Comparison of ENCODE assay signal across 22 mouse cellular contexts in genomic region chr6:109533526-109533925, GRCm38 (mm10).
A peak's percentile ranks its signal among the peaks of the same experiment; 100 is the strongest.
DNase-seq lines count a peak whose midpoint lies in the region; ATAC-seq and TF ChIP-seq lines count a peak whose summit lies in the region.
"Had no signal": no experiment of that assay in that cellular context is flagged by ENCODE, and none has a peak within 500 bp of the region (broad histone marks: within the 10 kb centered on the region; RNA-seq: fewer than 3 reads in every experiment).

No protein-coding gene starts in this region.

- H3K27me3 ChIP-seq in liver, embryonic 11.5 days (replicated peaks; ENCODE audit: control insufficient read depth, insufficient read depth, low read length), result no peaks in the 10 kb centered on the region
- H3K27me3 ChIP-seq: forebrain, embryonic 13.5 days; hindbrain, embryonic 12.5 days; hindbrain, embryonic 15.5 days had no signal

- H3K4me1 ChIP-seq in liver, embryonic 11.5 days (replicated peaks; ENCODE audit: control insufficient read depth, insufficient read depth, low read length), result no peaks in the 10 kb centered on the region
- H3K4me1 ChIP-seq: forebrain, embryonic 10.5 days; forebrain, embryonic 13.5 days; hindbrain, embryonic 12.5 days; hindbrain, embryonic 15.5 days had no signal

- no peaks in the 10 kb centered on the region for H3K36me3 ChIP-seq in liver, embryonic 11.5 days (ENCODE audit: control insufficient read depth, insufficient read depth, low read length)
- H3K36me3 ChIP-seq: forebrain, embryonic 10.5 days; hindbrain, embryonic 12.5 days; hindbrain, embryonic 15.5 days had no signal

- no peak overlapping the region for H3K4me3 ChIP-seq in liver, embryonic 11.5 days (ENCODE audit: low read depth, low read length)
- H3K4me3 ChIP-seq: forebrain, embryonic 10.5 days; forebrain, embryonic 13.5 days; gastrocnemius, adult 2 months; hindbrain, embryonic 12.5 days; hindbrain, embryonic 15.5 days had no signal

- H3K9me3 ChIP-seq in liver, embryonic 11.5 days (ENCODE audit: control insufficient read depth, low read length), result no peaks in the 10 kb centered on the region
- H3K9me3 ChIP-seq: forebrain, embryonic 10.5 days; forebrain, embryonic 13.5 days; hindbrain, embryonic 12.5 days; hindbrain, embryonic 15.5 days had no signal

- H3K4me2 ChIP-seq in liver, embryonic 11.5 days, result no peak overlapping the region
- H3K4me2 ChIP-seq: forebrain, embryonic 13.5 days; heart, embryonic 11.5 days; hindbrain, embryonic 12.5 days; hindbrain, embryonic 15.5 days had no signal

- no peak for ATAC-seq in liver, embryonic 11.5 days (replicated peaks; ENCODE audit: low FRiP score)
- ATAC-seq: CD4-positive, CD25-positive, alpha-beta regulatory T cell, adult 4 months; forebrain, embryonic 13.5 days; forebrain, embryonic 16.5 days had no signal

- TF ChIP-seq POLR2A in brain, embryonic 14.5 days (IDR thresholded peaks at IDR 0.05; ENCODE audit: borderline replicate concordance, extremely low read depth, insufficient read depth, insufficient read length, poor library complexity, severe bottlenecking), result no peak

- 55% methylated on average over 1 of the region's 1 CpGs for WGBS in liver, embryonic 11.5 days

- TF ChIP-seq CTCF in brain, embryonic 14.5 days (IDR thresholded peaks at IDR 0.05; ENCODE audit: borderline replicate concordance, extremely low read depth, insufficient read depth, insufficient read length), result no peak

- no peak overlapping the region for H3K9ac ChIP-seq in liver, embryonic 11.5 days (ENCODE audit: low read depth, low read length)
- H3K9ac ChIP-seq: forebrain, embryonic 13.5 days; hindbrain, embryonic 12.5 days; hindbrain, embryonic 15.5 days had no signal

- no peak overlapping the region for H3K27ac ChIP-seq in liver, embryonic 11.5 days (ENCODE audit: low read depth, low read length)
- H3K27ac ChIP-seq: forebrain, embryonic 10.5 days; forebrain, embryonic 13.5 days; gastrocnemius, adult 2 months; hindbrain, embryonic 12.5 days; hindbrain, embryonic 15.5 days had no signal

- peak; percentile 12 for DNase-seq in layer of hippocampus, adult 9-11 months
- DNase-seq in layer of hippocampus, adult 9-10 months (ENCODE audit: low spot score), result no peak
- DNase-seq in right cerebral cortex, adult 18-20 months, result peak; percentile 17
- no peak for DNase-seq in right cerebral cortex, postnatal 4 days
- DNase-seq in brain, adult 2 months (ENCODE audit: low read depth, low spot score), result peak; percentile 64
- DNase-seq in brain, embryonic 14.5 days (ENCODE audit: low read depth), result peak; percentile 3
- DNase-seq in liver, embryonic 11.5 days (ENCODE audit: low spot score), result no peak
- DNase-seq: adrenal gland, adult 2 months; adrenal gland, postnatal 14 days; cerebellum, adult 18-20 months; cerebellum, adult 9-10 months; cerebellum, postnatal 14 days; gastrocnemius, adult 2 months; gastrocnemius, postnatal 14 days; heart, adult 11 months had no signal

Comparison
In these comparisons a context has a peak if more than half of its experiments do, and no peak if none do; other contexts are left out.
1. DNase-seq: peak in layer of hippocampus, adult 9-11 months (single experiment), right cerebral cortex, adult 18-20 months (single experiment), brain, adult 2 months (single experiment) and brain, embryonic 14.5 days (single experiment); none in layer of hippocampus, adult 9-10 months (single experiment), right cerebral cortex, postnatal 4 days (single experiment) and liver, embryonic 11.5 days (single experiment).